Mouse (Mus musculus): ENCODE results near the gene Trp53bp2.

The Trp53bp2 gene

GRCm38 (mm10) chr1:182460291-182461244, 51.6 kb downstream of the Trp53bp2 start:
- in situ Hi-C loops (cut with MboI, MseI) = no loop called here

- in situ Hi-C loops (cut with MboI, MseI) = no loop called here
Observed at GRCm38 (mm10) chr1:182461261-182461660, 52.3 kb downstream of the Trp53bp2 start.

- in situ Hi-C loops (cut with MboI, MseI) = no loop called here
Observed at GRCm38 (mm10) chr1:182461813-182462212, 52.8 kb downstream of the Trp53bp2 start.

- in situ Hi-C loops (cut with MboI, MseI) = no loop called here
Observed at GRCm38 (mm10) chr1:182465309-182465708, 56.3 kb downstream of the Trp53bp2 start.

GRCm38 (mm10) chr1:182465978-182466377, 57.0 kb downstream of the Trp53bp2 start:
- in situ Hi-C loops (cut with MboI, MseI) = no loop called here

GRCm38 (mm10) chr1:182475005-182475796, 66.2 kb downstream of the Trp53bp2 start:
- in situ Hi-C loops (cut with MboI, MseI) = no loop called here

- in situ Hi-C loops (cut with MboI, MseI) = no loop called here
Observed at GRCm38 (mm10) chr1:182478935-182479334, 70.0 kb downstream of the Trp53bp2 start.

- in situ Hi-C loops (cut with MboI, MseI) = no loop called here
Observed at GRCm38 (mm10) chr1:182481138-182481537, 72.2 kb downstream of the Trp53bp2 start.

- in situ Hi-C loops (cut with MboI, MseI) = no loop called here
Observed at GRCm38 (mm10) chr1:182481646-182482295, 72.8 kb downstream of the Trp53bp2 start.

GRCm38 (mm10) chr1:182482991-182483909, 74.3 kb downstream of the Trp53bp2 start:
- in situ Hi-C loops (cut with MboI, MseI) = no loop called here

- in situ Hi-C loops (cut with MboI, MseI) = no loop called here
Observed at GRCm38 (mm10) chr1:182483910-182484274, 74.9 kb downstream of the Trp53bp2 start.

GRCm38 (mm10) chr1:182488503-182488902, 79.5 kb downstream of the Trp53bp2 start:
- in situ Hi-C loops (cut with MboI, MseI) = no loop called here

GRCm38 (mm10) chr1:182489803-182490452, 81.0 kb downstream of the Trp53bp2 start:
- in situ Hi-C loops (cut with MboI, MseI) = loop anchor here (5.0 kb wide), 1 partner anchor 47 kb away; no protein-coding TSS in a partner anchor

- in situ Hi-C loops (cut with MboI, MseI) = loop anchor here (5.0 kb wide), 1 partner anchor 47 kb away; no protein-coding TSS in a partner anchor
Observed at GRCm38 (mm10) chr1:182490568-182490967, 81.6 kb downstream of the Trp53bp2 start.

GRCm38 (mm10) chr1:182491839-182492238, 82.9 kb downstream of the Trp53bp2 start:
- in situ Hi-C loops (cut with MboI, MseI) = loop anchor here (5.0 kb wide), 1 partner anchor 45 kb away; no protein-coding TSS in a partner anchor

GRCm38 (mm10) chr1:182494285-182495145, 85.5 kb downstream of the Trp53bp2 start:
- in situ Hi-C loops (cut with MboI, MseI) = loop anchor here (5.0 kb wide), 1 partner anchor 43 kb away; no protein-coding TSS in a partner anchor

GRCm38 (mm10) chr1:182496685-182497084, 87.7 kb downstream of the Trp53bp2 start:
- in situ Hi-C loops (cut with MboI, MseI) = no loop called here

- in situ Hi-C loops (cut with MboI, MseI) = no loop called here
Observed at GRCm38 (mm10) chr1:182497736-182498135, 88.8 kb downstream of the Trp53bp2 start.
